29 mouse cellular contexts compared by ENCODE assay signal in genomic region chr14:47089153-47089552, GRCm38 (mm10).
A peak's percentile ranks its signal among the peaks of the same experiment; 100 is the strongest.
DNase-seq lines count a peak whose midpoint lies in the region; ATAC-seq and TF ChIP-seq lines count a peak whose summit lies in the region.
"Had no signal": no experiment of that assay in that cellular context is flagged by ENCODE, and none has a peak within 500 bp of the region (broad histone marks: within the 10 kb centered on the region; RNA-seq: fewer than 3 reads in every experiment).

No protein-coding gene starts in this region.

- no peaks in the 10 kb centered on the region for H3K27me3 ChIP-seq in heart, embryonic 13.5 days (replicated peaks)
- H3K27me3 ChIP-seq: CH12.LX; embryonic facial prominence, embryonic 15.5 days; forebrain, embryonic 12.5 days; kidney, embryonic 15.5 days; liver, embryonic 13.5 days had no signal

- WGBS in bone marrow, adult 2 months = 76% methylated on average over 6 of the region's 6 CpGs
- WGBS in heart, embryonic 13.5 days = 31% methylated on average over 5 of the region's 6 CpGs

- intact Hi-C loops in gastrocnemius, postnatal 36 days (cut with DNase I) = loop anchor here (5.0 kb wide), 1 partner anchor 87 kb away; no protein-coding TSS in a partner anchor
- intact Hi-C loops in heart, postnatal 10 days (cut with DNase I) = loop anchor here (5.0 kb wide), 2 partner anchors 98 to 168 kb away; partner anchors contain the start of gene Gch1

- no peak for TF ChIP-seq CTCF in bone marrow, adult 2 months (IDR thresholded peaks at IDR 0.05; ENCODE audit: control insufficient read depth, insufficient read depth, low read length)

- peak overlapping the region; percentile 48 for H3K9ac ChIP-seq in heart, embryonic 13.5 days
- H3K9ac ChIP-seq: embryonic facial prominence, embryonic 15.5 days; forebrain, embryonic 12.5 days; forebrain, postnatal 0 days; hindbrain, embryonic 14.5 days; kidney, embryonic 15.5 days; liver, embryonic 13.5 days had no signal

- no peak overlapping the region for H3K4me3 ChIP-seq in bone marrow, adult 2 months (replicated peaks; ENCODE audit: control insufficient read depth, low read depth, low read length)
- no peak overlapping the region for H3K4me3 ChIP-seq in heart, embryonic 13.5 days
- H3K4me3 ChIP-seq: embryonic facial prominence, embryonic 10.5 days; embryonic facial prominence, embryonic 15.5 days; forebrain, embryonic 12.5 days; kidney, embryonic 15.5 days; liver, embryonic 13.5 days had no signal

- peaks cover 53% of the 10 kb centered on the region for H3K36me3 ChIP-seq in heart, embryonic 13.5 days
- H3K36me3 ChIP-seq: forebrain, embryonic 12.5 days; kidney, embryonic 15.5 days; liver, embryonic 13.5 days had no signal

- peak; percentile 63 for DNase-seq in gastrocnemius, adult 18-20 months (ENCODE audit: low spot score)
- DNase-seq in gastrocnemius, postnatal 36 days = no peak
- DNase-seq in heart, postnatal 10 days = peak; percentile 48 to 70
- DNase-seq in lung, adult 18-20 months = no peak
- no peak for DNase-seq in right cerebral cortex, postnatal 25 days
- no peak for DNase-seq in lung, postnatal 14 days
- DNase-seq: adrenal gland, adult 2 months; cerebellum, adult 8-10 months; cerebellum, postnatal 25 days; forebrain, postnatal 0 days; gastrocnemius, postnatal 14 days; kidney, postnatal 25 days; left cerebral cortex, postnatal 4 days; liver, embryonic 13.5 days; lung, adult 2 months; lung, postnatal 10 days; midbrain, embryonic 14.5 days; spleen, adult 18-20 months; thymus, postnatal 14 days had no signal

- H3K4me1 ChIP-seq in bone marrow, adult 2 months (ENCODE audit: control insufficient read depth, insufficient read depth, low read length) = no peaks in the 10 kb centered on the region; the same call in 1 of the 2 replicates
- H3K4me1 ChIP-seq in heart, embryonic 13.5 days = peaks cover 58% of the 10 kb centered on the region

- no peak for TF ChIP-seq POLR2A in bone marrow, adult 2 months (IDR thresholded peaks at IDR 0.05; ENCODE audit: borderline replicate concordance, control insufficient read depth, low read depth, low read length)

- 0 out of 2 replicates have a peak overlapping the region, but pooled peaks have one; percentile 18 for H3K4me2 ChIP-seq in heart, embryonic 13.5 days
- H3K4me2 ChIP-seq: embryonic facial prominence, embryonic 15.5 days; forebrain, embryonic 12.5 days; hindbrain, embryonic 14.5 days; kidney, embryonic 15.5 days; liver, embryonic 13.5 days had no signal

- no peaks in the 10 kb centered on the region for H3K9me3 ChIP-seq in heart, embryonic 13.5 days
- H3K9me3 ChIP-seq: embryonic facial prominence, embryonic 10.5 days; embryonic facial prominence, embryonic 15.5 days; forebrain, embryonic 12.5 days; kidney, embryonic 15.5 days; liver, embryonic 13.5 days had no signal

- ATAC-seq in heart, embryonic 13.5 days (ENCODE audit: extremely low read depth, insufficient number of reproducible peaks, low FRiP score, low TSS enrichment) = 0 out of 2 replicates have a peak, but pooled peaks have one; percentile 43
- ATAC-seq: activated CD4-positive, CD25-positive, alpha-beta regulatory T cell, adult 4 months; forebrain, postnatal 0 days; intestine, postnatal 0 days had no signal

- H3K27ac ChIP-seq in bone marrow, adult 2 months (ENCODE audit: control insufficient read depth, insufficient read depth, low read depth, low read length, poor library complexity) = peak overlapping the region; percentile 71
- H3K27ac ChIP-seq in heart, embryonic 13.5 days (replicated peaks) = peak overlapping the region; percentile 92
- H3K27ac ChIP-seq: embryonic facial prominence, embryonic 10.5 days; embryonic facial prominence, embryonic 15.5 days; forebrain, embryonic 12.5 days; hindbrain, embryonic 14.5 days; kidney, embryonic 15.5 days; liver, embryonic 13.5 days had no signal

Comparison
In these comparisons a context has a peak if more than half of its experiments do, and no peak if none do; other contexts are left out.
1. DNase-seq: peak in gastrocnemius, adult 18-20 months (single experiment) and heart, postnatal 10 days (2 of 2); none in gastrocnemius, postnatal 36 days (0 of 2), lung, adult 18-20 months (0 of 2), right cerebral cortex, postnatal 25 days (single experiment) and lung, postnatal 14 days (single experiment).